Mouse (Mus musculus): Measurements from ENCODE around the gene Ttc7.

The Ttc7 gene

GRCm38 (mm10) chr17:87282706-87283053, at the start of gene Ttc7:
Ttc7 (plus strand) TSS chr17:87282886.
- peak; percentile 97 for DNase-seq (ENCODE audit: low read depth)

- no peak for DNase-seq (ENCODE audit: low read depth)
Observed at GRCm38 (mm10) chr17:87235019-87235418, 47.7 kb upstream of the Ttc7 start.

- DNase-seq (ENCODE audit: low read depth), result no peak
Observed at GRCm38 (mm10) chr17:87236725-87237650, 45.7 kb upstream of the Ttc7 start.

DNA sequence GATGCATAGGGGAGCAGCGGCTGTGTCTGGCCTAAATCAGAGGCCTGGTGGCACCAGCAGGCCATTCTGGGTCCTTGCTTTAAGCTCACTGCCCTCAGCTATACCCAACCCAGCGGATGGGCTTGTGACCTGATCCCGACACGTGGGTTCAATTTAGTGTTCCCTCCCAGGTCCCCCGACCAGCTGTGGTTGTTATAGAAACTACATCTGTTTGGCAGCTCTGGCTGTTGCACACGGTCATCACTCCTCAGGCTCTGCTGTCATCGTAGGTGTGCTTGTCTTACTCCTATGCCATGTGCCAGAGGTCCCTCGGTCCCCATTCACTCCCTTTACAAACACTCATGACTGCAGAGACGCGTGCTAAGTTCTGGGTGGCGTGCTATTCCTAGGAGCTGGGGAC, 44.9 kb upstream of the Ttc7 start:
- no peak for DNase-seq (ENCODE audit: low read depth)

DNA sequence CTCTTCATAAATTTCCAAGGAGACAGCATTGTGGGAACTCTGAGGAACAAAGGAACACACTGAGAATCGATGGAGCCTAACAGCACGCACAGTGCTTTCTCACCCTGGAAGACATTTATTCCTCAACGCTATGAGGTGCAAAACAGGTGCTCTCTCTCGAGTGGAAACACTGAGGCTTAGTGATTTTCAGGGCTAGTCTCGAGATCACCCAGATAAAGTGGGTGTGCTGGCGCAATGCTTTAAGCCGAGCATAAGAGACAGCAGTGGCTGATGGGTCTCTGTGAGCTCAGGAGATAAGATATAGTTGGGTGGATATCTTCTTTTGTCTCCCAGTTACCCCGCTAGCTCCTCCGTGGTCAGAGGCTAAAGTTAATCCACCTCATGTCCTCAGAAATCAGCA, 36.6 kb upstream of the Ttc7 start:
- DNase-seq (ENCODE audit: low read depth), result no peak

- no peak for DNase-seq (ENCODE audit: low read depth)
Observed at GRCm38 (mm10) chr17:87254384-87254783, 28.3 kb upstream of the Ttc7 start.

DNA sequence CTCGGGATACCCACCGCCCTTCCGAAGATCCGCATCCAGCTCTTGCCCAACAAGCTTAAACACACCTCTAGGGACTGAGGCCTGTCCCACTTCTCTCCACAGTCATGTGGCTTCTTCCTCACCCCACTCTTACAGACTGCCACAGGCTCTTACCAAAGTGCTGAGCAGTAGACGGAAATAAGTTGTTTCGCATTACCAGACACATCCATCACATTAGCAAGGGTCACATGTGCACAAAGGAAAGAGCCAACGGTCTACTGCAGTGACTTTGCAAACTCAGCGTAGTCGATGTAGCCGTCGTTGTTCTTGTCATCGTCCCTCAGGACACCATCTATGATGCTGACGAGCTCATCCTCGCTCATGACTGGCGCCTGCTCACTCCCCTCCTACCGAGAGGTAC, 27.0 kb upstream of the Ttc7 start:
- DNase-seq (ENCODE audit: low read depth), result no peak

GRCm38 (mm10) chr17:87263401-87263800, 19.3 kb upstream of the Ttc7 start:
- no peak for DNase-seq (ENCODE audit: low read depth)

DNA sequence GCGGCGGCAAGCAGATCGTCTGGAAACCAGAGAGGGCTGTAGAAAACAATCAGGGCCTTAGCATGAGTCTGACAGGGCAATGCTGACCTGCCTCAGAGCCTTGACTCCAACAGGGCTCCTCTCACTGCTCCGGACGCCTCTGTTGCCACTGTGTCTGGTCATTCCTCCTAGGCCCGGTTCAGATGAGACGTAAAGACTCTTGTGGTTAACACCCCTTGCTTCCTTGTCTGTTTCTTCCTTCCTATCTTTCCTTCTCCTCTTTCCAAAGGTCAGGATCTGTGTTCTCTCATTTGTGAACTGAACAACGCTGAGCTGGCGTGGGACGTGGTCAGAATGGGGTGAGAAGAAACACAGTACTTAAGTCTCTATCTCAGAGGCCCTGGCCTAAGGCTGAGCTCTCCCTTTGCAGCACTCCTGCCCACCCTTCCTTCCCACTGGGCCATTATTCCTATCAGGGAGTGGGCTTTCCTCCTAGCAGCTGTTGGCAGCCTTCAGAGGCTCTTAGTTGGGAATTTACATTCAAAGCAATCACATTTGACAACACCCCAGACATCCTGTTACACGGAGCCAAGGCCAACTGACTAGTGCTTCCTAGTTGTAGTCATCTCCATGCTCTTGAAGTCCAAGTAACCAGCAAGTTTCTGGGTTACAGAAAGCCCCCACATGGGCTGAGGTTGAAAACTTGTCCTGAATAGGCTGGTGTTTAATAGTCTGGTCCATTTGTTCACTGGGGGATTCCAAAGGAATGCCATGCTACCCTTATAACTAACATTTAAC, 18.4 kb upstream of the Ttc7 start:
- DNase-seq (ENCODE audit: low read depth), result no peak

- peak; percentile 33 for DNase-seq (ENCODE audit: low read depth)
Observed at GRCm38 (mm10) chr17:87264927-87265791, 17.5 kb upstream of the Ttc7 start.

DNA sequence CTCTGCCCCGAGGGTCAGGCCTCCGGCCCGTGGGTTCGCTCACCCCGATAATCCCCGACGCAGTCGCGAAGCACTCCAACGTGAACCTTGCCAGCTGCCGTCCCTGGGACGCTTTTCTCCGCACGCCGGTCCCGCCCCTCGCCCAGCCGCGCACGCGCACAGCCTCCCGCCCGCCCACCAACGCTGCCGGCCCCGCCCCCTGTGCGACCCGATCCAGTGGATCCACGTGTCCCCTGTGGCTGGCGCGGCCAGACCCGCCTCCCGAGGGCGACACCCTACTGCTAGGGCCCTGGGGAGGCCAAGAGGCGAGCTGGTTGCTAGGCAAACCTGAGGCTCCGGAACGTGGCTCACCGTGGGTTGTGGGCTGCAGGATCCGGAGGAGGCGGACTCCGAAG, 16.9 kb upstream of the Ttc7 start, which contains the start of gene Mcfd2:
Gene Mcfd2 (minus strand): TSS at position 144 of the 395 bp plus-strand sequence.
- peak; percentile 95 for DNase-seq (ENCODE audit: low read depth)

- DNase-seq (ENCODE audit: low read depth), result no peak
Observed at GRCm38 (mm10) chr17:87269454-87269853, 13.2 kb upstream of the Ttc7 start.

DNA sequence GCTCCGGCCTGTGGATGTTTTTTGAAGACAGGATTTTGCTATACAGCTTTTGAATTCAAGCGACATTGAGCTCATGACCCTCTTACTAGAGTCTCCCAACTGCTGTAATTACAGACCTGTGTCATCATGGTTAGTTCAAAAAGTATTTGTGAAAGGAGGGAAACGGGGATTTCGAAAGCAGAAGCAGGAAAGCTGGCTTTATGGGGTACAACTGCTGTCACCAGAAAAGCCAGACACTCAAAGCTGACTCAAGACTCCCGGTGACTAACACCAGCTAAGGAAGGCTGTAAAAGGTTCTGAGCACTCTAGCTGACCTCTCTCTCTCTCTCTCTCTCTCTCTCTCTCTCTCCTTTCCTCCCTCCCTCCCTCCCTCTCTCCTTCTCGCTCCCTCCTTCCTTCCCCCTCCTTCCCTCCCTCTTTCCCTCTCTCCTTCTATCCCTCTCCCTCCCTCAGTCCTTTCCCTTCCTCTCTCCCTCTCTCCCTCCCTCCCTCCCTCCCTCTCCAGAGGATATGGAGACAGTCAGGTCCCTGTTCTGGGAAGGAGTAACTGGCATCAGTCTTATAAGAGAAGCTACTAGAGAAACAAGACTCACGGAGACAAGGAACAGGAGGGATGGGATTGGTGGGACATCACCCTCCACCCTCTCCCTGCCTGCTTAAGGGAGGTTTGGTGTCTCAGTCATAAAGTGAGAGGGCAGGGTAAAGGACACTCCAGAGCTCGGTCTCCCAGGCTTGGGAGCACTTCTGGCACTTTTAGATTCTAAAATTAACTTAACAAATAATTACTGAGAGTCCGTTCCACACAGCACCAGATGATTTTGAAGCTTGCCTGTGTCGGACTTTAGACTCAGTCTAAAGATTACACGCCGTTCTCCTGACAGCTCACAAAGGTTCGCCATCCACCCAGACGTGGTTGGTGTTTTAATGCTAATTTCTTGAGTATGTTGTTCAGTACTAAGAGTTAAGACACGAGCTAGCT, 7.0 kb upstream of the Ttc7 start:
- DNase-seq (ENCODE audit: low read depth), result no peak

DNA sequence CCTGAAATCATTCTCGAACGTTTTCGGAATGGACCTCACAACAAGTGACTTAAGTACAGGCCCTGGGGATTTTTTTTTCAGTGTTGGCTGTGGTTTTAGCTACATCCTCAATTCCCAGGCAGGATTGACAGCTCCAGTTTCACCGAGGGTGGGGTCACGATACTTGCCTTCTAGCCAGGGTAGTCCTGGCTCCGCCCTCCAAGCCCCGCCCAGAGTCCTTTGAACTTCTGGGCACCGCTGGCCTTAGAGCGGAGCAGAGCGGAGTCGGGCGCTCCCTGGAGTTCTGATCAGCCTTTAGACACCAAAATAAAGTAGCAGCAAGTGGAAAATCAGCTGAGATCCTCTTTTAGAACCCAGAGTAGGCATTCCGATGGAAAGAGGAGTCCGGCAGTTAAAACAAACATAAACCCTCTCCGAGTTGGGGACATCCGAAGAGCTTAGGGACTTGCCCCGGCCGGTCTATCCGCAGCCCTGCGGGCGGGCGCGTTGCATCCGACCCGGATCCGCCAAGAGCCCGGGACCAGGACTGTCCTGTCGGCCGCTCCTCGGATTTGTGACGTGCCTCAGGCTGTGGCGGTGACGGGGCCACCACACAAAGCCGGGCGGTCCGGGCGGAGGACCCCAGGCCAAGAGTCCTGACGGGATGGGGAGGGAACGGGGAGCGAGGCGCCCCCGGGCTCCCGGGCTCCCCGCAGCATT, 530 bp upstream of the Ttc7 start:
- peak; percentile 96 for DNase-seq (ENCODE audit: low read depth)

- peak; percentile 84 for DNase-seq (ENCODE audit: low read depth)
Observed at GRCm38 (mm10) chr17:87283055-87283754, 519 bp downstream of the Ttc7 start.

DNA sequence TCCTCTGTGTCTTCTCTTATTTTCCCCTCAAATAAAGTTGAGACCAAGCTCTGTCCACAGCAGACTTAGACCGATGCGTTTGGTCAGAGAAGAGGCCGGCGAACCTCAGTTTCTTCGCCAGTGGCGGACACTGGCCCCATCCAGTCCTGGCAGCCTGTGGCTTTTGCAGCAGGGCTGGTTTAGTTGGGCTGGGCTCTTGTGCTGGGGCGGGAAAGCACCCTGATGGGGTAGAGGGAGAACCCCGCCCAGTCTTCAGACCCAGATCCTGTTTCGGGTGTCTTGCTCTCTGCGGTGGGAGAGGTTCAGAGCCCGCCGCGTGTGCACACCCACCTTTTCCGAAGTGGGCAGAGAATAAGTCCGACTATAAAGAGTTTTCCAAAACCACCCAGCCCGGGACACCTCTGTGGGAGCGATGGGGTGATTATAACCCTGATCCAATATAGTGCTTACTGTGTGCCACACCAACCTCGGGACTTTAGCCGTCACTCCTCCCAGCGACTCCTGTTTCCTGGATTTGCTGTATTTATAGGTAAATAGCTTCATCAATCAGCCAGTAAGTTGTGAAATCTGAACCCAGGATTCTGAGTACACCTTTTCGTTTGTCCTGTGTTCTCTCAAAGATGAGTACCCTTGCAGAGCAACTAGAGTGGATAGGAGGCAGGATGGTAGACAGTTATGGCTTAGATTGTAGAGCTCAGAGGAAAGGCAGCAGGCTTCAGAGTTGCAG, 1.2 kb downstream of the Ttc7 start:
- DNase-seq (ENCODE audit: low read depth), result peak; percentile 88

DNA sequence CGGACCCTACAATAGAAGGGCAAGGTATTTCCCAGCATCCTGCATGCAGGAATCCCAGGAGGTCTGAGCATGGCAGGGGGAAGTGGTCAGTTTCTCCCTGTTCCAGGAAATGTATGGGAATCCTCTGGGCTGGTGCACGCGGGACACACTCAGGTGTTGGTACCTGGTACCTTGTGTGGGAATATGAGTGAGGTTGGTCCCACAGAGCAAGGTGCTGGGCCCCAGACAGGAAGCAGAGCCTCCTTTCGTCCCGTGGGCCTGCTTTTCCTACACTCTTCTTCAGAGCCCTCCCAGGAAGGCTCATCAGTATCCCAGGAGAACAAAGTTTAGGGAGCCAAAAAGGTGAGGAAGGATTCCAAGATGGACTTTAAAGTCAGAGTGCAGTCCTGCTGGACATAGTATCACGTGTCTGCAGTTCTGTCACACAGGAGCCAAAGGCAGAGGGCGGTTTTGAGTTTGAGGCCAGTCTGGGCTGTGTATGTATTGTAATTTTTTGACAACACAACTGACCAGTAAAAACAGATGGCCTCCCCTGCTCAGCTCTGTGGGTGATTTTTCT, 1.9 kb downstream of the Ttc7 start:
- peak; percentile 37 for DNase-seq (ENCODE audit: low read depth)

DNA sequence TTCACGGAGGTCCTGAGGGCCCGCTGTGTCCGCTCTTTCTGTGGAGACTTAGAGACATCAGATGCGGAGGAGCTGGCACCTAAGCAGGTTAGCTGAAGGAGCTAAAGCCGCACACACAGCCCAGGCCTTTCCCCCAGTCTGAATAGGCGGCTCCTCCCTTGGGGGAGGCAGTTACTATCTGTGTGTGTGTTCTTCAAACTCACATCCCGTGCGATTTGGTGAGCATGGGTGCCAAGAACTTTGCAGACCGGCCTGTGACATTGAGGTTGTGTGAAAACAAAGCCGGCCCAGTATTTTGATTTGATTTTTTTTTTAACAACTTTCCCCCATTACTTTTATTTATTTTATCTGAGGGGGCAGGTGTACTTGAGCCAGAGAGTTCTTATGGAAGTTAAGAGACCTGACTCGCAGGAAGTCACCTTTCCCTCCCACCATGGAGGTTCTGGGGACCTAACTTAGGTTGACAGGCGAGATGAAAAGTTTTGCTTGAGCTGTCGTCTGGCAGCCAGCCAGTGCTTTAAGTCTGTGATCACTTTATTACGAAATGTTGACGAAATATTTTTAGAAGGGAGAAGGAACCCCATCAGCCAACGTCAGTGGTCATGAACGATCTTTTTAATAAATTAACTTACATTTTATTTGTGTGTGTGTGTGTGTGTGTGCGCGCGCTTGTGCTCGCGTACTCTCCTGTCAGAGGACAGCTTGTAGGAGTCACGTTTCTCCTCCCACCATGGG, 3.2 kb downstream of the Ttc7 start:
- DNase-seq (ENCODE audit: low read depth), result peak; percentile 57

Measured in induced T-regulatory cell, adult 2 months (primary cell).